Mouse (Mus musculus) olfactory bulb, adult 2 months (tissue): ENCODE data around the gene Srgap2. TPM values are rescaled to one million over a fixed set of nuclear protein-coding genes. Genes with fewer than 3 reads are reported as not detected.

Experiments
- H3K27ac ChIP-seq: fragments of 200-500 bp; 2 replicates; pipeline ENCODE4 v1.5.1; 2012; ENCODE audit warnings: low read depth, low read length; ENCODE audit not compliant: insufficient read depth
- H3K4me1 ChIP-seq: fragments of 200-500 bp; 2 replicates; pipeline ENCODE4 v1.6.1; 2012; ENCODE audit warnings: low read length; ENCODE audit not compliant: control insufficient read depth, insufficient read depth
- H3K4me3 ChIP-seq: fragments of 200-500 bp; 2 replicates; pipeline ENCODE4 v1.5.1; 2012; ENCODE audit warnings: mild to moderate bottlenecking, low read depth, low read length, moderate library complexity; ENCODE audit not compliant: insufficient read depth
- CTCF ChIP-seq: fragments of 200-500 bp; IDR thresholded peaks from 2 replicates; pipeline ENCODE4 v1.5.1; 2012; ENCODE audit warnings: low read depth, mild to moderate bottlenecking, low read length, moderate library complexity; ENCODE audit not compliant: insufficient read depth
- POLR2A ChIP-seq: fragments of 200-500 bp; IDR thresholded peaks from 2 replicates; pipeline ENCODE4 v1.6.1; 2012; ENCODE audit warnings: mild to moderate bottlenecking, low read depth, low read length, moderate library complexity; ENCODE audit not compliant: insufficient read depth
- WGBS: fragments of 180-500 bp; shearing (Covaris S2); methylation state at CpG from one replicate; pipeline ENCODE4 v1.1.7; 2018; 5-methylcytosine and 5-hydroxymethylcytosine counted together
- polyA plus RNA-seq: library from polyadenylated mRNA; stranded (reverse); fragments of >200 nt; gene quantifications from 2 replicates; pipeline ENCODE4 v1.2.4, GENCODE M21; 2012; ENCODE audit warnings: low replicate concordance; ENCODE audit not compliant: missing spikeins, insufficient read depth, insufficient read length

Srgap2 gene
- polyA plus RNA-seq, 1 experiment, result not detected

- no peak overlapping the region for H3K27ac ChIP-seq
- WGBS, result 17% methylated on average over 1 of the region's 1 CpGs
- H3K4me3 ChIP-seq, result no peak overlapping the region
- H3K4me1 ChIP-seq, result no peaks in the 10 kb centered on the region
- no peak for TF ChIP-seq CTCF
- no peak for TF ChIP-seq POLR2A
Observed at GRCm38 (mm10) chr1:131460914-131461530, 66.1 kb downstream of the Srgap2 start.

DNA sequence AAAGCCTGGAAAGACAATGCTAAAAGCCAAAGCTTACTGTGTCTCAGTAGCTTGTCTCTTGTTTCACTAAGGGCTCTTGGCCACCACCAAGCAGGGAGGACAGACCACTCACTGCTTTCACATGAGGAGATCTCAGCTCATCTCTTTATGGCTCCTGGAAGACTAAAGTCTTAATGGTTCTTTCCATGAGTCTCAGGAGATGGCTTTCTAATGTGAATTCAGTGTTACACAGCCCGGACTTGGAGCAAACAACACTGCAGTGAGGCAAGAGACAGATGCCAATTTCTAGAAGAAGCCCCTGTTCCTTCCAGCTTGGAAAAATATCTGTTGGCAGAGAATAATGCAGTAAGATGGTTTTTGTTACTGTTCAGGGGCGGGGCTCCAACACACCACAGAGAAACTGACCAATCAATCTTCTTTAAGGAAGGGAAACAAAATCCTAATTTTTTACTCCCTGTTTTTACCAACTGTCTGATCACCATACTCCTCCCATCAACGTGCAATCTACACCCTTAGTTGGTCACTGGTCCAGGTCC lies 71.7 kb downstream of the Srgap2 start:
- Histone ChIP-seq H3K4me3 (no peak overlapping the region), H3K27ac (no peak overlapping the region), H3K4me1 (no peaks in the 10 kb centered on the region)
- 81% methylated on average over 3 of the region's 3 CpGs for whole genome bisulfite sequencing
- no peak for TF ChIP-seq POLR2A
- TF ChIP-seq CTCF, result no peak

GRCm38 (mm10) chr1:131454386-131454785 lies 72.8 kb downstream of the Srgap2 start:
- 88% methylated on average over 2 of the region's 2 CpGs for WGBS
- Histone ChIP-seq H3K4me1 (no peaks in the 10 kb centered on the region), H3K27ac (no peak overlapping the region), H3K4me3 (no peak overlapping the region)
- TF ChIP-seq CTCF (no peak), POLR2A (no peak)

- Histone ChIP-seq H3K27ac (no peak overlapping the region), H3K4me3 (no peak overlapping the region), H3K4me1 (no peaks in the 10 kb centered on the region)
- WGBS, result 19% methylated on average over 1 of the region's 1 CpGs
- TF ChIP-seq CTCF, result no peak
- no peak for TF ChIP-seq POLR2A
Observed at GRCm38 (mm10) chr1:131453335-131453734, 73.8 kb downstream of the Srgap2 start.

- WGBS, result 63% methylated on average over 5 of the region's 5 CpGs
- TF ChIP-seq CTCF (no peak), POLR2A (no peak)
- Histone ChIP-seq H3K4me3 (no peak overlapping the region), H3K27ac (no peak overlapping the region), H3K4me1 (no peaks in the 10 kb centered on the region)
Observed at GRCm38 (mm10) chr1:131448373-131448772, 78.8 kb downstream of the Srgap2 start.

DNA sequence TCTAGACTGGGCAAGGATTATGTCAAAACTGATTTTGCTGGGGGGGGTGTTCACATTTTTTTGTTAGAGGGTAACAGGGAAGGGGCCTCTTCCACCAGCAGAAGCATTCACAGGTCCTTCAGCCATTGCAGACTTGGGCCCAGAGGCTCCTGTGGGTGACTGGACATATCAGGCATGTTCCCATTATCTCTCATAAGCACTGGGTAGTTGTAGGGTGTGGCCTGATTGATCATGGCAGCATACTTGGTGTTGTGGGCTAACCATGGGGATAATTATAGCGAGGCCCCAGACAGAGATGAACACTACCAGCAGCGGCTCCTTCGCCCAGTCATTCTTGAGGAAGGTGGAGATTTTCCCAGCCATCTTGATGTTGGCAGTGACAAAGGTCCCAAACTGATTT lies 79.8 kb downstream of the Srgap2 start:
- Histone ChIP-seq H3K4me3 (no peak overlapping the region), H3K27ac (no peak overlapping the region), H3K4me1 (no peaks in the 10 kb centered on the region)
- TF ChIP-seq CTCF (no peak), POLR2A (no peak)
- WGBS, result 95% methylated on average over 3 of the region's 3 CpGs

GRCm38 (mm10) chr1:131446577-131446976 lies 80.6 kb downstream of the Srgap2 start:
- 90% methylated on average over 4 of the region's 4 CpGs for WGBS
- H3K4me1 ChIP-seq, result no peaks in the 10 kb centered on the region
- no peak overlapping the region for H3K4me3 ChIP-seq
- TF ChIP-seq CTCF (no peak), POLR2A (no peak)
- no peak overlapping the region for H3K27ac ChIP-seq

DNA sequence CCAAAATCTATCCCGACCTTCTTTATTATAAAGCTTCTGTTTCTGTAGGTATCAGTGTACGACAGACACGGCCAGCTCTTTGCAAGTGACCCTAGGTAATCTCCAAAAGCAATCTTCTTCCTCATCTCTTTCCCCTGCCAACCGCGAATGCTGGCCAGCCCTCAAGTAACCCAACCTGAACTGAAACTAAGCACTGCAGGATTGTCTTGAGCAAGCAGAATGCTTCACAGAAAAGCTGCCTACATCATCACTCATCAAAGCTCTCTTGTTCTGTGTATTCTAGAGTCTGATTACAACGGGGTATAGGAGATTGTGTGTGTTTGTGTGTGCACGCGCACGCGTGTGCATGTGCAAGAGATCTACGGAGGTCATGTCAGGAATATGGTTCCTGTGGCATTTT lies 88.6 kb downstream of the Srgap2 start:
- H3K27ac ChIP-seq, result no peak overlapping the region
- no peak overlapping the region for H3K4me3 ChIP-seq
- WGBS, result 86% methylated on average over 11 of the region's 11 CpGs
- H3K4me1 ChIP-seq, result no peaks in the 10 kb centered on the region
- TF ChIP-seq POLR2A, result no peak
- TF ChIP-seq CTCF, result no peak

GRCm38 (mm10) chr1:131437975-131438374 lies 89.2 kb downstream of the Srgap2 start:
- no peaks in the 10 kb centered on the region for H3K4me1 ChIP-seq
- no peak for TF ChIP-seq POLR2A
- no peak for TF ChIP-seq CTCF
- H3K4me3 ChIP-seq, result no peak overlapping the region
- no peak overlapping the region for H3K27ac ChIP-seq

GRCm38 (mm10) chr1:131436609-131437008 lies 90.5 kb downstream of the Srgap2 start:
- no peak overlapping the region for H3K27ac ChIP-seq
- no peak overlapping the region for H3K4me3 ChIP-seq
- 81% methylated on average over 7 of the region's 7 CpGs for WGBS
- TF ChIP-seq CTCF (no peak), POLR2A (no peak)
- peaks cover 3% of the 10 kb centered on the region for H3K4me1 ChIP-seq
